Mouse (Mus musculus) testis, adult 2 months (tissue): ENCODE results near the gene Gm5129.

ENCODE experiments used
- CTCF ChIP-seq: fragments of 200-500 bp; IDR thresholded peaks from 2 replicates; pipeline ENCODE4 v1.5.1; 2012; ENCODE audit warnings: low read depth, mild to moderate bottlenecking, inconsistent platforms, low read length, moderate library complexity; ENCODE audit not compliant: control insufficient read depth, insufficient read depth, insufficient replicate concordance
- POLR2A ChIP-seq: fragments of 200-500 bp; IDR thresholded peaks from 2 replicates; pipeline ENCODE4 v1.6.1; 2012; ENCODE audit warnings: low read depth, mild to moderate bottlenecking, inconsistent platforms, low read length, moderate library complexity; ENCODE audit not compliant: control insufficient read depth

DNA sequence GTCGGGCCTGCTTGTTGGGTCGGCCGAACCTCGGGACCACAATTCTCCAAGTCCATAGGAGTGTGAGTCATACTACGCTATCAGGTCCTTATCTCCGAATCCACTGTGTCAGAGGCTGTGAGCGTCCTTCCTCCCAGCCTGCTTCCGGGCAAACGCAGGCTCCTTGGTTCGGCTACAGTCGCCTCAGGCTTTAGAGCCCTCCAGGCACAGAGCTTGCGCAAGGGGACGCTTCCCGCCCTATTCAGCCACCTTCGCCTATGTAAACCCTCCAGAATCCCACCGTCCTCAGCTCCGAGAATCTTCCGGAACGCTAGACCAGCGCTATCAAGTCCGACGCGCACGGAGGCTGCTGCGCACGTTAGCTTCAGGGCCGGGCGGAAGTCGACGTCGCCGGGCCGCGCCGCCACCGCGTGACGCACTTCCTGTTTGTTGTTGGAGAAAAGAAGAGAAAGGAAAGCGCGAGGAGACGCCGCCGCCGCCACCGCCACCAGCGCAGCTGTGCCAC lies at the start of gene Gm5129, which contains the start of gene Dnajb6:
- no peak for TF ChIP-seq CTCF
- TF ChIP-seq POLR2A = peak; percentile 91
